Mouse (Mus musculus): ENCODE data around the gene Saa3. TPM values are rescaled to one million over a fixed set of nuclear protein-coding genes. Genes with fewer than 3 reads are reported as not detected.
"Not testable (repeated sequence)": the region's sequence is repeated elsewhere in the genome, so short reads cannot be mapped to it uniquely, and the experiment has no call there.

Gene Saa3
- 5.0 and 6.2 TPM in 2 replicates for polyA plus RNA-seq (2012; ENCODE audit: insufficient read depth, insufficient read length, missing spikeins)

- TF ChIP-seq POLR2A (IDR thresholded peaks at IDR 0.05; ENCODE audit: borderline replicate concordance, low read depth, low read length), result no peak
- no peak for TF ChIP-seq CTCF (IDR thresholded peaks at IDR 0.05; ENCODE audit: low read depth, low read length)
- peak within 1 kb of the TSS; percentile 40 for H3K27ac ChIP-seq (ENCODE audit: insufficient read depth, low read depth, low read length)
- peak within 1 kb of the TSS; percentile 30 for H3K4me3 ChIP-seq (ENCODE audit: insufficient read depth, low read length)
- H3K4me1 ChIP-seq (ENCODE audit: control insufficient read depth, insufficient read depth, low read length), result peaks cover 67% of the 10 kb centered on the region
Observed at GRCm38 (mm10) chr7:46715600-46715999, at the start of gene Saa3. Gene Saa3, minus strand, starts transcription at chr7:46715700.

- Histone ChIP-seq H3K27ac (ENCODE audit: insufficient read depth, low read depth, low read length) (no peak overlapping the region), H3K4me1 (ENCODE audit: control insufficient read depth, insufficient read depth, low read length) (0 out of 2 replicates have a peak, but pooled peaks cover 2% of the 10 kb centered on the region), H3K4me3 (ENCODE audit: insufficient read depth, low read length) (no peak overlapping the region)
- TF ChIP-seq CTCF (IDR thresholded peaks at IDR 0.05; ENCODE audit: low read depth, low read length), result no peak
- TF ChIP-seq POLR2A (IDR thresholded peaks at IDR 0.05; ENCODE audit: borderline replicate concordance, low read depth, low read length), result no peak
Observed at GRCm38 (mm10) chr7:46764672-46765071, 49.2 kb upstream of the Saa3 start.

GRCm38 (mm10) chr7:46762601-46763000, 47.1 kb upstream of the Saa3 start:
- Histone ChIP-seq H3K4me1 (ENCODE audit: control insufficient read depth, insufficient read depth, low read length) (0 out of 2 replicates have a peak, but pooled peaks cover 2% of the 10 kb centered on the region), H3K27ac (ENCODE audit: insufficient read depth, low read depth, low read length) (no peak overlapping the region), H3K4me3 (ENCODE audit: insufficient read depth, low read length) (no peak overlapping the region)
- no peak for TF ChIP-seq POLR2A (IDR thresholded peaks at IDR 0.05; ENCODE audit: borderline replicate concordance, low read depth, low read length)
- no peak for TF ChIP-seq CTCF (IDR thresholded peaks at IDR 0.05; ENCODE audit: low read depth, low read length)

- no peak overlapping the region for H3K4me3 ChIP-seq (ENCODE audit: insufficient read depth, low read length)
- TF ChIP-seq POLR2A (IDR thresholded peaks at IDR 0.05; ENCODE audit: borderline replicate concordance, low read depth, low read length), result no peak
- no peak for TF ChIP-seq CTCF (IDR thresholded peaks at IDR 0.05; ENCODE audit: low read depth, low read length)
- no peak overlapping the region for H3K27ac ChIP-seq (ENCODE audit: insufficient read depth, low read depth, low read length)
- 0 out of 2 replicates have a peak, but pooled peaks cover 2% of the 10 kb centered on the region for H3K4me1 ChIP-seq (ENCODE audit: control insufficient read depth, insufficient read depth, low read length)
Observed at GRCm38 (mm10) chr7:46761049-46761795, 45.7 kb upstream of the Saa3 start.

GRCm38 (mm10) chr7:46751490-46751889, 36.0 kb upstream of the Saa3 start, which contains the start of gene Saa2:
Gene Saa2, plus strand, starts transcription at chr7:46751790.
- TF ChIP-seq POLR2A (IDR thresholded peaks at IDR 0.05; ENCODE audit: borderline replicate concordance, low read depth, low read length) (no peak), CTCF (IDR thresholded peaks at IDR 0.05; ENCODE audit: low read depth, low read length) (no peak)
- H3K4me3 ChIP-seq (ENCODE audit: insufficient read depth, low read length), result no peak within 1 kb of the TSS
- no peak within 1 kb of the TSS for H3K27ac ChIP-seq (ENCODE audit: insufficient read depth, low read depth, low read length)
- H3K4me1 ChIP-seq (ENCODE audit: control insufficient read depth, insufficient read depth, low read length), result peaks cover 19% of the 10 kb centered on the region

- no peak for TF ChIP-seq POLR2A (IDR thresholded peaks at IDR 0.05; ENCODE audit: borderline replicate concordance, low read depth, low read length)
- no peak for TF ChIP-seq CTCF (IDR thresholded peaks at IDR 0.05; ENCODE audit: low read depth, low read length)
- no peak overlapping the region for H3K27ac ChIP-seq (ENCODE audit: insufficient read depth, low read depth, low read length)
- no peak overlapping the region for H3K4me3 ChIP-seq (ENCODE audit: insufficient read depth, low read length)
- H3K4me1 ChIP-seq (ENCODE audit: control insufficient read depth, insufficient read depth, low read length), result peaks cover 21% of the 10 kb centered on the region
Observed at GRCm38 (mm10) chr7:46748459-46748858, 33.0 kb upstream of the Saa3 start.

- peaks cover 21% of the 10 kb centered on the region for H3K4me1 ChIP-seq (ENCODE audit: control insufficient read depth, insufficient read depth, low read length)
Observed at GRCm38 (mm10) chr7:46746381-46746780, 30.9 kb upstream of the Saa3 start.

GRCm38 (mm10) chr7:46745816-46746215, 30.3 kb upstream of the Saa3 start:
- no peak for TF ChIP-seq POLR2A (IDR thresholded peaks at IDR 0.05; ENCODE audit: borderline replicate concordance, low read depth, low read length)
- TF ChIP-seq CTCF (IDR thresholded peaks at IDR 0.05; ENCODE audit: low read depth, low read length), result no peak
- no peak overlapping the region for H3K4me3 ChIP-seq (ENCODE audit: insufficient read depth, low read length)
- peaks cover 21% of the 10 kb centered on the region for H3K4me1 ChIP-seq (ENCODE audit: control insufficient read depth, insufficient read depth, low read length)
- no peak overlapping the region for H3K27ac ChIP-seq (ENCODE audit: insufficient read depth, low read depth, low read length)

More at GRCm38 (mm10) chr7:46746381-46746780, 30.9 kb upstream of the Saa3 start:
- no peak for TF ChIP-seq CTCF (IDR thresholded peaks at IDR 0.05; ENCODE audit: low read depth, low read length)
- Histone ChIP-seq H3K27ac (ENCODE audit: insufficient read depth, low read depth, low read length) (no peak overlapping the region), H3K4me3 (ENCODE audit: insufficient read depth, low read length) (no peak overlapping the region)

GRCm38 (mm10) chr7:46742880-46743279, 27.4 kb upstream of the Saa3 start, which contains the start of gene Saa1:
Gene Saa1, minus strand, starts transcription at chr7:46742980.
- not testable (repeated sequence) for H3K4me3 ChIP-seq (ENCODE audit: insufficient read depth, low read length); H3K27ac ChIP-seq (ENCODE audit: insufficient read depth, low read depth, low read length)
- H3K4me1 ChIP-seq (ENCODE audit: control insufficient read depth, insufficient read depth, low read length), result peaks cover 20% of the 10 kb centered on the region

- H3K4me3 ChIP-seq (ENCODE audit: insufficient read depth, low read length); H3K27ac ChIP-seq (ENCODE audit: insufficient read depth, low read depth, low read length): not testable (repeated sequence)
- H3K4me1 ChIP-seq (ENCODE audit: control insufficient read depth, insufficient read depth, low read length), result peaks cover 17% of the 10 kb centered on the region
Observed at GRCm38 (mm10) chr7:46740041-46740440, 24.5 kb upstream of the Saa3 start.

Measured in bone marrow macrophage, adult 2 months (primary cell).